Comparison of ENCODE assay signal across 22 mouse cellular contexts in the genomic region with DNA sequence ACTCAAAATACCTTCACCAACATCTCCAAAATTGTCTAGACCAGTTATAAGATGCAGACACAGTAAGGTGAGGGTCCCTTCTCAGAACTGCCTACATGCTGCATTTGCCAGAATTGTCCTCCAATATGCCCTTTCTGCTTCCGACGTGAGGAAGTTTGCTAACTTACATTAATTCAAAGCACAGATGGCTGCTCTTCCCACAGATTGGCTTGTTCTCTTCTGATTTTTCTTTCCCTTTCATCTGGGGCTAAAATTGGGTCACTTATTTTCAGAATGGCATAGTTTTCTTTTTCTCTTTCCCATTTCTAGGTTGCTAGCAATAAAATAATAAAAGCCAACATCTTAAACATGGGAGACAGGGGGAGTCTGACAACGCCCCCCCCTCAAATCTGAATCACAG.
DNase-seq lines count a peak whose midpoint lies in the region; TF ChIP-seq lines count a peak whose summit lies in the region.
"Had no signal": no experiment of that assay in that cellular context is flagged by ENCODE, and none has a peak within 500 bp of the region (broad histone marks: within the 10 kb centered on the region; RNA-seq: fewer than 3 reads in every experiment).

No protein-coding gene starts in this region.

- no peak overlapping the region for H3K4me3 ChIP-seq in left cerebral cortex, adult 2 months
- H3K4me3 ChIP-seq in cortical plate, adult 2 months (ENCODE audit: insufficient read depth, low read length): no peak overlapping the region
- H3K4me3 ChIP-seq: forebrain, embryonic 13.5 days; hindbrain, embryonic 10.5 days; hindbrain, embryonic 15.5 days; liver, embryonic 13.5 days; megakaryocyte, embryonic 14.5 days; midbrain, embryonic 13.5 days; neural tube, embryonic 13.5 days had no signal

- DNase-seq in frontal cortex, postnatal 36 days (ENCODE audit: low spot score in 2 of 2): peak; percentile 2 to 63
- no peak for DNase-seq in frontal cortex, postnatal 10 days (ENCODE audit: low spot score in 2 of 2)
- peak in 1 of 2 experiments; percentile 11 for DNase-seq in left cerebral cortex, adult 2 months (ENCODE audit: extremely low spot score in 1 of 2, low spot score in 2 of 2)
- DNase-seq in left cerebral cortex, postnatal 10 days (ENCODE audit: extremely low spot score in 1 of 2, low spot score in 2 of 2): no peak
- peak; percentile 4 for DNase-seq in right cerebral cortex, postnatal 25 days
- DNase-seq in liver: no peak
- DNase-seq: adrenal gland, postnatal 25 days; cerebellum, postnatal 25 days; gastrocnemius, postnatal 10 days; heart, postnatal 14 days; kidney, adult 11 months; kidney, postnatal 14 days; liver, embryonic 13.5 days; lung, adult 18-20 months; lung, postnatal 4 days had no signal

- intact Hi-C loops in left cerebral cortex, adult 2 months (cut with DNase I): loop anchor here (5.0 to 10.0 kb wide), 3 partner anchors 194 to 527 kb away; no protein-coding TSS in a partner anchor
- intact Hi-C loops in left cerebral cortex, postnatal 10 days (cut with DNase I): no loop called here

- TF ChIP-seq POLR2A in cortical plate, adult 2 months (IDR thresholded peaks at IDR 0.05; ENCODE audit: extremely low read depth, insufficient read depth, low read length): no peak

- peak overlapping the region; percentile 80 for H3K27ac ChIP-seq in left cerebral cortex, adult 2 months
- H3K27ac ChIP-seq in cortical plate, adult 2 months (ENCODE audit: insufficient read depth, low read length): peak overlapping the region; percentile 71; the same call in 1 of the 2 replicates
- H3K27ac ChIP-seq: forebrain, embryonic 13.5 days; hindbrain, embryonic 10.5 days; hindbrain, embryonic 15.5 days; liver, embryonic 13.5 days; midbrain, embryonic 13.5 days; neural tube, embryonic 13.5 days had no signal

- no peak for TF ChIP-seq CTCF in left cerebral cortex, adult 2 months (IDR thresholded peaks at IDR 0.05)
- no peak for TF ChIP-seq CTCF in cortical plate, adult 2 months (IDR thresholded peaks at IDR 0.05; ENCODE audit: extremely low read depth, insufficient read depth, low read length)

- peaks cover 4% of the 10 kb centered on the region; the same call in 1 of the 2 replicates for H3K4me1 ChIP-seq in cortical plate, adult 2 months (ENCODE audit: control insufficient read depth, insufficient read depth, low read length)
- H3K4me1 ChIP-seq: forebrain, embryonic 13.5 days; hindbrain, embryonic 10.5 days; hindbrain, embryonic 15.5 days; liver, embryonic 13.5 days; megakaryocyte, embryonic 14.5 days; midbrain, embryonic 13.5 days; neural tube, embryonic 13.5 days had no signal

Comparison
In these comparisons a context has a peak if more than half of its experiments do, and no peak if none do; other contexts are left out.
1. DNase-seq: peak in frontal cortex, postnatal 36 days (2 of 2) and right cerebral cortex, postnatal 25 days (single experiment); none in frontal cortex, postnatal 10 days (0 of 2), left cerebral cortex, postnatal 10 days (0 of 2) and liver (single experiment).